In the genomic region with DNA sequence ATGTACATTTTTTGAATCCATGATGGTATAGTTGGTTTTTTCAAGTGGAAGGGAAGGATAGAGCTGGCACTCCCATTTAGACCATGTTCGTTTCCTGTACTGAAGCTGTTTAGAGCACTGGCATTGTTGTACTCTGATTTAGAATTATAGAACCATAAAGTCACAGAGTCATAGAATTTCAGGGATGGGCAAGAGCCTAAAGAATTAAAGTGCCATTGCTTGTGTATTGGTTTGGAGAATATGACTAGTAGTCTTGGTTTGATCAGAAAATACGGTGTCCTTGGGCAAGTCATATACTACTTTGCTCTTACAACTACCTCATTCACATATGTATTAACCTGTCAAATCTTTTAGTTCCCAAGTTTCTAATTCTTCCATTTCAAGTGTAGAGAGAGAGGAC, we compare ENCODE assay signal across 25 mouse cellular contexts. TPM values are rescaled to one million over a fixed set of nuclear protein-coding genes. Genes with fewer than 3 reads are reported as not detected.
"Had no signal": no experiment of that assay in that cellular context is flagged by ENCODE, and none has a peak within 500 bp of the region (broad histone marks: within the 10 kb centered on the region; RNA-seq: fewer than 3 reads in every experiment).

A gene (minus strand): TSS at position 101 of the 400 bp plus-strand sequence.

- H3K27me3 ChIP-seq: neural tube, embryonic 12.5 days; neural tube, embryonic 13.5 days; neural tube, embryonic 15.5 days; stomach, embryonic 15.5 days had no signal

- H3K36me3 ChIP-seq: neural tube, embryonic 12.5 days; neural tube, embryonic 13.5 days; neural tube, embryonic 15.5 days; stomach, embryonic 15.5 days had no signal

- DNase-seq: retina, postnatal 1 day; right cerebral cortex, adult 18-20 months; right cerebral cortex, postnatal 14 days; right cerebral cortex, postnatal 25 days; right cerebral cortex, postnatal 4 days; spleen, adult 18-20 months; thymus, adult 18-20 months; thymus, adult 2 months; thymus, postnatal 14 days; thymus, postnatal 25 days; thymus, postnatal 36 days; thymus, postnatal 4 days had no signal

- H3K4me3 ChIP-seq: neural tube, embryonic 12.5 days; neural tube, embryonic 13.5 days; neural tube, embryonic 15.5 days; stomach, embryonic 15.5 days had no signal

- H3K27ac ChIP-seq: neural tube, embryonic 12.5 days; neural tube, embryonic 13.5 days; neural tube, embryonic 15.5 days; stomach, embryonic 15.5 days; stomach, postnatal 0 days had no signal

- H3K4me1 ChIP-seq: neural tube, embryonic 12.5 days; neural tube, embryonic 13.5 days; neural tube, embryonic 15.5 days; stomach, embryonic 15.5 days had no signal

RNA-seq across cellular contexts. Expression of the gene that starts here (rescaled TPM):
- polyA plus RNA-seq: neural tube, embryonic 11.5 days; neural tube, embryonic 12.5 days; neural tube, embryonic 13.5 days; neural tube, embryonic 14.5 days; neural tube, embryonic 15.5 days; small intestine, adult 2 months; spleen, adult 2 months; stomach, embryonic 14.5 days; stomach, embryonic 15.5 days; stomach, embryonic 16.5 days; stomach, postnatal 0 days; thymus, adult 2 months; thymus, postnatal 0 days; urinary bladder, adult 2 months had no signal
